Mouse (Mus musculus): ENCODE data around the gene Hmg20a. TPM values are rescaled to one million over a fixed set of nuclear protein-coding genes. Genes with fewer than 3 reads are reported as not detected.

The Hmg20a gene
- polyA plus RNA-seq, 1 experiment from 2014 or later: 12.4 TPM

DNA sequence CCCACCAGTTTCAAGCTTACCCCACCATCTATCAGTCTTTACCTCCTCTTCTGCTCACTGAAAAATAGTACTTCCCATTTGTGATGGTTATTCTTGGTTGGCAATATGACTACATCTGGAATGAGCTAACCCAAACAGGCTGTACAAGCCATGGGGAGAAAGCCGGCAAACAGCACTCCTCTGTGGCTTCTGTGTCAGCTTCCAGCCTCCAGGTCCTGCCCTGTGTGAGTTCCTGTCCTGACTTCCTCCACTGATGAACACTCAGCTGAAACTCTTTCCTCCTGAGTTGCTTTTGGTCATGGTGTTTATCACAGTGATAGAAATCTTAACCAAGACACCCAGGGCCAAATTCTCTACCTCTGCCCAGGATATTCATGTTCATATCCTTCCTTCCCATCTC lies 5.7 kb upstream of the Hmg20a start:
- Histone ChIP-seq H3K9ac (ENCODE audit: low read depth, low read length) (no peak overlapping the region), H3K9me3 (replicated peaks; ENCODE audit: control insufficient read depth, low read length) (no peaks in the 10 kb centered on the region), H3K4me3 (ENCODE audit: low read depth, low read length) (no peak overlapping the region), H3K4me1 (ENCODE audit: control insufficient read depth, low read depth, low read length) (peaks cover 8% of the 10 kb centered on the region), H3K27ac (ENCODE audit: low read length) (no peak overlapping the region), H3K36me3 (ENCODE audit: control insufficient read depth, insufficient read depth) (no peaks in the 10 kb centered on the region), H3K27me3 (ENCODE audit: control insufficient read depth, insufficient read depth, low read depth, low read length) (no peaks in the 10 kb centered on the region), H3K4me2 (ENCODE audit: low read depth, low read length) (no peak overlapping the region)
- 13% methylated on average over 1 of the region's 1 CpGs for WGBS (ENCODE audit: insufficient replicate concordance)
- ATAC-seq (ENCODE audit: low read depth): no peak

DNA sequence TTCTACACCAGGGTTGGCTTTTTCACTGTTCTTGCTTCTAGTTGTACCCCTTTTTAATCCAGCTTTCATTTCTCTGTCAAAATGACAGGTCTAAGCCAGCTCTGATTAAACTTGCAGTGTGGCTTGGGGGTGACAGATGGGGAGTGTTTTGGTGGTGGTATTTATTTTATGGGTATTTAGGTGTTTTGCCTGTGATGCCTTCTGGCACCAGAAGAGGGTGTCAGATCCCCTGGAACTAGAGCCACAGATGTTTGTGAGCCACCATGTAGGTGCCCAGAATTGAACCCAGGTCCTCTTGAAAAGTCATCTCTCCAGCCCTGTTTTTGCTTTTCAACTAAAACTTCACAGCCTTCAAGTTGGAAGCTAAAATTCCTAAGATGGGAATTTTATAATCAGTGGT lies 4.1 kb upstream of the Hmg20a start:
- ATAC-seq (ENCODE audit: low read depth): no peak
- Histone ChIP-seq H3K27me3 (ENCODE audit: control insufficient read depth, insufficient read depth, low read depth, low read length) (no peaks in the 10 kb centered on the region), H3K4me1 (ENCODE audit: control insufficient read depth, low read depth, low read length) (peaks cover 9% of the 10 kb centered on the region), H3K9me3 (replicated peaks; ENCODE audit: control insufficient read depth, low read length) (no peaks in the 10 kb centered on the region), H3K36me3 (ENCODE audit: control insufficient read depth, insufficient read depth) (no peaks in the 10 kb centered on the region), H3K4me2 (ENCODE audit: low read depth, low read length) (no peak overlapping the region), H3K27ac (ENCODE audit: low read length) (no peak overlapping the region), H3K4me3 (ENCODE audit: low read depth, low read length) (no peak overlapping the region), H3K9ac (ENCODE audit: low read depth, low read length) (no peak overlapping the region)

DNA sequence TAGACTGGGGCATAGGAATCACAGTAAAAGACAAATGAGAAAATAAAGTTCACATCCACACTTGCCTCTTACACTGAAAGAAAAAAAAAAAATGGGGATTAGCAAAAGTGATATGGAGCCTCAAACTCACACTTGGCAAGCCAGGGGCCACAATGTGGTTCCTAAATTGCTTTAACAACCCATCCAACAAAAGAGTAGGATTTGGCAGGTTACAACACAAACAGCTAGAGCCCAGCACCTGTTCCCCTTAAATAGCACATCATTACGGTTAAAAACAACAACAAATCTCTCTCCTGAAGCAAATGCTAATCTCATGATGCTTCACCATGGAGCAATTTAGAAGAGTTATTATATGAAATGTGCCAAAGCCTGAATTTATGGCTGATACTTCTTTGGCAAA lies 3.0 kb upstream of the Hmg20a start:
- ATAC-seq (ENCODE audit: low read depth): no peak
- H3K27ac ChIP-seq (ENCODE audit: low read length): no peak overlapping the region
- 70% methylated on average over 1 of the region's 1 CpGs for WGBS (ENCODE audit: insufficient replicate concordance)
- H3K4me2 ChIP-seq (ENCODE audit: low read depth, low read length): no peak overlapping the region
- H3K36me3 ChIP-seq (ENCODE audit: control insufficient read depth, insufficient read depth): no peaks in the 10 kb centered on the region
- peaks cover 14% of the 10 kb centered on the region for H3K4me1 ChIP-seq (ENCODE audit: control insufficient read depth, low read depth, low read length)
- no peaks in the 10 kb centered on the region for H3K27me3 ChIP-seq (ENCODE audit: control insufficient read depth, insufficient read depth, low read depth, low read length)
- H3K4me3 ChIP-seq (ENCODE audit: low read depth, low read length): no peak overlapping the region
- H3K9me3 ChIP-seq (replicated peaks; ENCODE audit: control insufficient read depth, low read length): no peaks in the 10 kb centered on the region
- no peak overlapping the region for H3K9ac ChIP-seq (ENCODE audit: low read depth, low read length)

DNA sequence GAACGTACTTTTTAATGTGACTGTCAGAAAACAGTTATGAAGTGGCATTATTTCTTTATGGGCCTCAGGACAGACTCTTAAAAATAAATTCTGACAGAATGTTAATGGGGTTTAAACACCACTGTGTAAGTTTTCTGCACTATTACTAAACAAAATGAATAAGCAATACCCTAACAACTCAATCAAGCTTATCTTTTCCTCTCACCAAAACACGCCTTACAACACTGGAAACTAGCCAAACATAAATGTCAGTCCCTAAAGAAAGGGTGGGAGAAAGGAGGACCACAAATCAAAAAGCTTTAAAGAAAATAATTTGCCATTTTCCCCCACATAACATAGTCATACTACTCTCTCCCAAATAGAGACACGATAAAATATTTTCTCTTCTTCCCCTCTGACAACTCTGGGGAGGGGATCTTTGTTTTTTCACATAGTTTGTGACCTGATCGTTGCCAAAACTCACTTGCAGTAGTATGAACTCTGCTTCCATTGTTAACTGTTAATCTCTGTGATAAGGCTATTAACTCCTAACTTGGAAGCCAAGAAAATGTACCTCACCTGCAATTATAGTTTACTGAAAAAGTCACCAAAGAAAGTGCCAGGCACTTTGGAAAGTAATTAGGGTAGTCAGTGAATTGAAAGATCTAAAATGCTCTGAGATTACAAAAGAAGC lies 2.3 kb upstream of the Hmg20a start:
- Histone ChIP-seq H3K4me3 (ENCODE audit: low read depth, low read length) (no peak overlapping the region), H3K9me3 (replicated peaks; ENCODE audit: control insufficient read depth, low read length) (no peaks in the 10 kb centered on the region), H3K27me3 (ENCODE audit: control insufficient read depth, insufficient read depth, low read depth, low read length) (no peaks in the 10 kb centered on the region), H3K27ac (ENCODE audit: low read length) (no peak overlapping the region), H3K4me2 (ENCODE audit: low read depth, low read length) (no peak overlapping the region), H3K4me1 (ENCODE audit: control insufficient read depth, low read depth, low read length) (peaks cover 17% of the 10 kb centered on the region), H3K9ac (ENCODE audit: low read depth, low read length) (no peak overlapping the region), H3K36me3 (ENCODE audit: control insufficient read depth, insufficient read depth) (no peaks in the 10 kb centered on the region)
- 44% methylated on average over 4 of the region's 4 CpGs for WGBS (ENCODE audit: insufficient replicate concordance)
- ATAC-seq (ENCODE audit: low read depth): no peak

DNA sequence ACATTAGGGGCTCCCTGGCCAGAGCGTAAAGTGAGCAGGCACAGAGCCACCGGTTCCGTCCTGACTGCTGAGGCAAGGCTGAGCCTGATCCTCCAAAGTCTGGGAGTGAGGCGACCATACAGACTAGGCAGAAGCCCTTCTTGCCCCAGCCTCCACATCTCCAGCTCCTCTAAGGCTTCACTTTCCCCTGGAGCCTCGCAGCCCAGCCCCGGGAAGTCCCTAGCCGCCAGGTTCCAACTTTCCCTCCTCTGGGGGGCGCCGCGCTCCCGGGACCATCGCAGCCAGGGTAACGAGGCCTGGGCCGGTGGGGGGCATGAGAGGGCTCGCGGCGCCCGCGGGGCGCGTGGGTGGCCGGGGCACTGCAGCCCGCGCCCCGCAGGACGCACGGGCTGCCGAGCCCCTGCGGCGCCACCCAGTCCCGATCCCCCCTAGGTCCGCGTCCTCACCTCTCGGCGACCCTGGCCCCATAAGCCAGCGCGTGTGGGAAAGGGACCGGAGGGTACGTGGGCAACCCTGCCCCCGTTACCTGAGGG lies 928 bp upstream of the Hmg20a start:
- WGBS (ENCODE audit: insufficient replicate concordance): under 1% methylated on average over 27 of the region's 40 CpGs
- Histone ChIP-seq H3K9me3 (replicated peaks; ENCODE audit: control insufficient read depth, low read length) (no peaks in the 10 kb centered on the region), H3K27ac (ENCODE audit: low read length) (peak overlapping the region; percentile 82), H3K4me3 (ENCODE audit: low read depth, low read length) (peak overlapping the region; percentile 86), H3K27me3 (ENCODE audit: control insufficient read depth, insufficient read depth, low read depth, low read length) (no peaks in the 10 kb centered on the region), H3K36me3 (ENCODE audit: control insufficient read depth, insufficient read depth) (no peaks in the 10 kb centered on the region), H3K4me2 (ENCODE audit: low read depth, low read length) (peak overlapping the region; percentile 97), H3K9ac (ENCODE audit: low read depth, low read length) (peak overlapping the region; percentile 90), H3K4me1 (ENCODE audit: control insufficient read depth, low read depth, low read length) (peaks cover 21% of the 10 kb centered on the region)
- peak; percentile 31 for ATAC-seq (ENCODE audit: low read depth)

DNA sequence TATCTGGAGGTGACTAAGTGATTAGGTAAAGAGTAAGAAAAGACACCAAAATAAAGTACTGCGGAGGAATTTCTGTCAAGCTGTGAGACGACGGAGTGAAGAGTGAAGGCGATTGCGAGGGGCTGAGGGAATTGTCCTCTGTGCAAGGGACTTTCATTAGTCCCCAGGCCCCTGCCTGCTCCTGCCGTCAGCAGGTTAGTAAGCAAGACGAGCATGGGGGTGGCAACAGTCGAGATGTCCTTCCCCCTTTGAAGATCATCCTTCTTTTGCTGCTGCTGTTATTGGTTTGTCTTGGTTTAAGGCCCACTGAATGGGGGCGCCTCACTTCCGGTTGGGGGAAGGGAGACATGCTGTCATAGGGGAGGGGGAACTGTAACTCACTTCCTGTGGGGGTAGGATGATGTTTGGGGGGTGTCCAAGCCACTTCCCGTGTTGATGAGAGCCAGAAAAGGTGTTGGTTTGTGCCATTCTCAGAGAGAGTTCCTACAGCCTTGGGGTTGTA lies 380 bp downstream of the Hmg20a start:
- H3K4me3 ChIP-seq (ENCODE audit: low read depth, low read length): peak overlapping the region; percentile 86
- H3K36me3 ChIP-seq (ENCODE audit: control insufficient read depth, insufficient read depth): no peaks in the 10 kb centered on the region
- H3K4me1 ChIP-seq (ENCODE audit: control insufficient read depth, low read depth, low read length): peaks cover 21% of the 10 kb centered on the region
- ATAC-seq (ENCODE audit: low read depth): no peak
- H3K27ac ChIP-seq (ENCODE audit: low read length): peak overlapping the region; percentile 91
- no peaks in the 10 kb centered on the region for H3K9me3 ChIP-seq (replicated peaks; ENCODE audit: control insufficient read depth, low read length)
- H3K27me3 ChIP-seq (ENCODE audit: control insufficient read depth, insufficient read depth, low read depth, low read length): no peaks in the 10 kb centered on the region
- peak overlapping the region; percentile 77 for H3K9ac ChIP-seq (ENCODE audit: low read depth, low read length)
- peak overlapping the region; percentile 97 for H3K4me2 ChIP-seq (ENCODE audit: low read depth, low read length)
- 0% methylated on average over 11 of the region's 11 CpGs for WGBS (ENCODE audit: insufficient replicate concordance)

DNA sequence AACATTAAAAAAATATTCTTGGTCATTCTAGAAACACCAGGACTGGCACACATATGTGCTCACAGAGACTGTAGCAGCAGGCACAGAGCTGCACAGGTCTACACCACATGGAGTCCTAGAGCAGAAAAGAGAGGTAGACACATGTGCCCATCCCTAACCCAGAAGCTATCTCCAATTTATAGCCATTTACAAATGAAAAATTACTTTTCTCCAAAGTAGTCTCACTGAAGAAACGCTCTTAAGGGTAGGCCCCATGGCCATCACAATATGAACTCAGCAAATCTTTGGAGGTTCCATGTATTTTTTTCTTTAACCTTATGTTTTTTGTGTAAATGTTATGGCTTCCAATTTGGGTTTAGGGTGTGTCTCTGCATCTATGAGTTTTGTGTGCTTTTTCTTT lies 1.8 kb downstream of the Hmg20a start:
- ATAC-seq (ENCODE audit: low read depth): no peak
- H3K9me3 ChIP-seq (replicated peaks; ENCODE audit: control insufficient read depth, low read length): no peaks in the 10 kb centered on the region
- H3K27ac ChIP-seq (ENCODE audit: low read length): no peak overlapping the region
- no peaks in the 10 kb centered on the region for H3K36me3 ChIP-seq (ENCODE audit: control insufficient read depth, insufficient read depth)
- H3K27me3 ChIP-seq (ENCODE audit: control insufficient read depth, insufficient read depth, low read depth, low read length): no peaks in the 10 kb centered on the region
- no peak overlapping the region for H3K4me2 ChIP-seq (ENCODE audit: low read depth, low read length)
- H3K4me3 ChIP-seq (ENCODE audit: low read depth, low read length): no peak overlapping the region
- H3K4me1 ChIP-seq (ENCODE audit: control insufficient read depth, low read depth, low read length): peaks cover 21% of the 10 kb centered on the region
- WGBS (ENCODE audit: insufficient replicate concordance): 86% methylated on average over 1 of the region's 1 CpGs
- H3K9ac ChIP-seq (ENCODE audit: low read depth, low read length): no peak overlapping the region

DNA sequence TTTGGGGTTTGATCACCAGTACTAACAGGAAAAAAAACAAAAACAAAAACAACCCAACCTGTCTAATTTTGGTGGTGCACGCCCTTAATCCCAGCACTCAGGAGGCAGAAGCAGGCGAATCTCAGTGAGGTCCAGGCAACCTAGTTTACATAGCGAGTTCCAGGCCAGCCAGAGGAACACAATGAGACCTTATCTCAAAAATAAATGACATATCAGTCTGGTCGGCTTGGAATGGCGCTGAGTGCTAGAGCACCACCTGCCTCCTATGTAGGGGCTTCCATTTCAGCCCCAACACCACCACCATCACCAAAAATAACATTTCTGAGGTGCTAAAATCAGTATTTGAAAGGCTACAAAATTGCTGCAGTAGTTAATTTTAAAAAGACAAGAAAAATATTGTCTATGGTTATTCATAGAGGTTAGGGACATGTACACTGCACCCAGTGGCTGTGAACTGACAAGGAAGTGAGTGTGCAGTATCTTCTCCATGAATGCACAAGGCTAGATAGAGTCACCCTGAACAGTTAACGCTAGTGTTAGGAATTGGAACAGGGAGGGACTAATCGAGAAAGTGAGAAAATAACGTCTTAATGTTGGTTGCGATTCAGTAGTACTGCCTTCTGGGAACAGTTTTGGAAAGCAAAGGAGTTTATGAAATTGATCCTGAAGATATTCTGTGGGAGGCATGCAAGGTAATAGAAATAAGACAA lies 2.6 kb downstream of the Hmg20a start:
- H3K9me3 ChIP-seq (replicated peaks; ENCODE audit: control insufficient read depth, low read length): no peaks in the 10 kb centered on the region
- peaks cover 21% of the 10 kb centered on the region for H3K4me1 ChIP-seq (ENCODE audit: control insufficient read depth, low read depth, low read length)
- no peaks in the 10 kb centered on the region for H3K27me3 ChIP-seq (ENCODE audit: control insufficient read depth, insufficient read depth, low read depth, low read length)
- WGBS (ENCODE audit: insufficient replicate concordance): 43% methylated on average over 9 of the region's 9 CpGs
- no peak overlapping the region for H3K27ac ChIP-seq (ENCODE audit: low read length)
- no peak overlapping the region for H3K4me3 ChIP-seq (ENCODE audit: low read depth, low read length)
- H3K4me2 ChIP-seq (ENCODE audit: low read depth, low read length): peak overlapping the region; percentile 4; the same call in 1 of the 2 replicates
- no peak overlapping the region for H3K9ac ChIP-seq (ENCODE audit: low read depth, low read length)
- H3K36me3 ChIP-seq (ENCODE audit: control insufficient read depth, insufficient read depth): no peaks in the 10 kb centered on the region
- no peak for ATAC-seq (ENCODE audit: low read depth)

DNA sequence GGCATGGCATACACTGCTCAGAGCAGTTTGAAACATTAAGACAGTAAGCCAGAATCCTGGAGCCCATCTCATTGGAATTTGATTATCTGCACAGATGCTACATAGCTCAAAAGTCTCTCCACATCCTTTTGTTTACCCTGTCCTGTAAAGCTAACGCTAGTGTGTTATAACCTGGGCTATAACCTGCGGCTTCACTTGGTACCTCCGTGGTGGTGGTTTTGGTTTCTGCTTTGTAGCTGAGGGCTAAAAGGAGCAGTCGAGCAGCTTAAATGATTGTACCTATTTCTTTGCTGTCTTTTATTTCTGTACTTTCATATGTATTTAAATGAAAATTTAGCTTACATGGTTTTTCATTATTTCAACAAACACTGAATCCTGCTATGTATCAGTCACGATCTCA lies 3.6 kb downstream of the Hmg20a start:
- no peaks in the 10 kb centered on the region for H3K27me3 ChIP-seq (ENCODE audit: control insufficient read depth, insufficient read depth, low read depth, low read length)
- 76% methylated on average over 5 of the region's 5 CpGs for WGBS (ENCODE audit: insufficient replicate concordance)
- no peak for ATAC-seq (ENCODE audit: low read depth)
- H3K4me1 ChIP-seq (ENCODE audit: control insufficient read depth, low read depth, low read length): peaks cover 16% of the 10 kb centered on the region
- no peaks in the 10 kb centered on the region for H3K36me3 ChIP-seq (ENCODE audit: control insufficient read depth, insufficient read depth)
- no peak overlapping the region for H3K4me3 ChIP-seq (ENCODE audit: low read depth, low read length)
- no peaks in the 10 kb centered on the region for H3K9me3 ChIP-seq (replicated peaks; ENCODE audit: control insufficient read depth, low read length)
- no peak overlapping the region for H3K27ac ChIP-seq (ENCODE audit: low read length)
- no peak overlapping the region for H3K9ac ChIP-seq (ENCODE audit: low read depth, low read length)
- no peak overlapping the region for H3K4me2 ChIP-seq (ENCODE audit: low read depth, low read length)

Data from liver, embryonic 16.5 days (tissue).